Mouse (Mus musculus): ENCODE results near the gene Tlr5. TPM values are rescaled to one million over a fixed set of nuclear protein-coding genes. Genes with fewer than 3 reads are reported as not detected.

Tlr5 gene
- polyA plus RNA-seq, 1 experiment from 2014 or later, result 0.21 TPM

Other genes starting within 250 kb of the Tlr5 start
- not detected in 2 replicates for gene Ccdc185, start 205.6 kb upstream of the Tlr5 start, polyA plus RNA-seq (2014; fragmentation: Nextera tagmentation; extraction: Ambion mirVana)
- gene Susd4, start 190.9 kb upstream of the Tlr5 start, polyA plus RNA-seq (2014; fragmentation: Nextera tagmentation; extraction: Ambion mirVana), result 73.9 and 83.9 TPM in 2 replicates

All from hindbrain, embryonic 14.5 days (tissue).